Mouse (Mus musculus): Measurements from ENCODE around the gene Umodl1.

The Umodl1 gene

GRCm38 (mm10) chr17:30954340-30954739 lies at the start of gene Umodl1:
Gene Umodl1 (plus strand): TSS chr17:30954640.
- no peak for DNase-seq (ENCODE audit: low spot score in 2 of 2)

- no peak for DNase-seq (ENCODE audit: low spot score in 2 of 2)
Observed at GRCm38 (mm10) chr17:30907577-30907976, 46.9 kb upstream of the Umodl1 start.

DNA sequence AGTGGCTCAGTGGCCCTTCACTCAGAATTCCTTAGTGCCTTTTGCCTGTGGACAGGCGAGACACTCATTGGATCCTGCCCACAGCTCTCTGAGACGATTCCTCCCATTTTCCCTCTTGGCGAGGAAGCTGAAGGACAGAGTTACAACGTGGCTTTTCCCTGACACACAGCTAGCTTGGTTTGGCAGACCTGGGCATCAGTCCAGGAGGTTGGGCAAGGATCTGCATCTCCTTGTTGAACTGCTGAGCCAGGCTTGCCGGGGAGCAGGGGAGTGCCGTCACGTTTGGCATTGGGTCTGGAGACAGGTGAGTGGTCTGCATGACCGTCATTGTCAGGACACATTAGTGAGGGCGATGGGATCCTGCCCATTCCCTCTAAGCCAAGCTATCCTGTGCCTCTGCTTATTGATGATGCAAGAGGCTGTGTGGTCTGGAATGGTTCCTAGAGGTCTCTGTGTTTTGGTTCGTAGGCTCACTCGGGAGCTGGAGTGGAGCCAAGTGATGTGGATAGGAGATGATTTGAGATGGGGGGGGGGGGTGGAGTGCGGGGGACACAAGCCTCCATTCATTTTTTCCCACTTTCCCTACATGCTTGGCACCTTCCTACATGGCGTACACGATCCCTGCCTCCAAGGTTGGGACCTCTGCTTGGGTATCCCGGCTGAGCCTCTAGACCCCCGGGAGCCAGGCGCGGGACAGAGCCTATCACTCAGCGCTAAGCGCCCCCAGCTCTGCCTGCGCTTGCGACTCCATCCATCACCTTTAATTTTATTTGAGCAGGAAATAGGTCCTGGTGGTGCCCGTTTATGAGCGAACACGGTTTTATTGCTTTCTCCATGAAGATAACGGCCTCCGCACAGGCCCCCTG lies 43.3 kb upstream of the Umodl1 start:
- peak in 1 of 2 experiments; percentile 3 for DNase-seq (ENCODE audit: low spot score in 2 of 2)

- no peak for DNase-seq (ENCODE audit: low spot score in 2 of 2)
Observed at GRCm38 (mm10) chr17:30911732-30912088, 42.7 kb upstream of the Umodl1 start.

DNA sequence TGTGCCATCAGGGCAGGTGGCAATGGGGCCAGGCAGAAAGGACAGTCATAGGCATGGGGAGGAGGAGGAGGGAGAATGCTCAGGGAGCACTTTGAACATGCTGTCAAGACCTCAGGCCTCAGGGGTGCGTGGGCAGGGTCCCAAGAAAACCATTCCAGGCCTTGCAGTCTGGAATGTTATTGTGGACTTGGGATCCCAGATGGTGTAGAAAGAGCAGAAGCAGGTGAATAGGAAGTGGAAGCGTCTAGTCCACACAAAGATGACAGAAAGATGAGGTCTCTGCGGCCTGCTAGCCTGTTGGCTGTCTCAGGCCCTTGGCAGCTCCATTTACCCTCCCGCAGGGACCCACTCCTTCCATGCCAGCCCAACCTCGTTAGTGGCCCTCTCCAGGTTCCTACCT lies 41.9 kb upstream of the Umodl1 start:
- DNase-seq (ENCODE audit: low spot score in 2 of 2): no peak

DNA sequence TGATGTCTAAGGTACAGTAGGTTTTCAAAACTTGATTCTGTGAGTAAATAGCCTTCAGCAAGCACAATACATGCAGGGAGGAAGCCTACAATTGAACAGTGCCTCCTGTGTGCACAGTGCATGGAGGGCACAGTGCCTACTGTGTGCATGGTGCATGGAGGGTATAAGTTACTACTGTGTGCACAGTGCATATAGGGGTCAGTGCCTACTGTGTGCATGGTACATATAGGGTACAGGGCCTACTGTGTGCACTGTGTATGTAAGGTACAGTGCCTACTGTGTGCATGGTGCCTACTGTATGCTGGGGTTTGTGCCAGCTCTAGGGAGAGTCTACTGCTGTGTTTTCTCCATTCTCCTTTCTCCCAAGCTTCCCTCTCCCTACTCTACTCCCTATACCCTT lies 40.2 kb upstream of the Umodl1 start:
- no peak for DNase-seq (ENCODE audit: low spot score in 2 of 2)

DNA sequence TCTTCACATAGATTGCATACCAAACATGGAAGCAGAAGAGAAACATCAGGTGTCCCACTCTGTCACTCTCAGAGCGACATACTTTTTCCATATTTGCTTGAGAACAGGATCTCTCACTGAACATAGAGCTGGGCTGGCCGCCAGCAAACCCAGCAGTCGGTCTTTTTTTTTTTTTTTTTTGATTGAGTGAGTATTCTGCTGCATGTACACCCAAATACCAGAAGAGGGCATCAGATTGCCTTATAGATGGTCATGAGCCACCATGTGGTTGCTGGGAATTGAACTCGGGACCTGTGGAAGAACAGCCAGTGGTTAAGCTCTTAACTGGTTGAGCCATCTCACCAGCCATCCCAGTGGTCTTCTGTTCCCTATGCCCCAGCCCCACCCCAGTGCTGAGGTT lies 30.9 kb upstream of the Umodl1 start:
- DNase-seq (ENCODE audit: low spot score in 2 of 2): no peak

DNA sequence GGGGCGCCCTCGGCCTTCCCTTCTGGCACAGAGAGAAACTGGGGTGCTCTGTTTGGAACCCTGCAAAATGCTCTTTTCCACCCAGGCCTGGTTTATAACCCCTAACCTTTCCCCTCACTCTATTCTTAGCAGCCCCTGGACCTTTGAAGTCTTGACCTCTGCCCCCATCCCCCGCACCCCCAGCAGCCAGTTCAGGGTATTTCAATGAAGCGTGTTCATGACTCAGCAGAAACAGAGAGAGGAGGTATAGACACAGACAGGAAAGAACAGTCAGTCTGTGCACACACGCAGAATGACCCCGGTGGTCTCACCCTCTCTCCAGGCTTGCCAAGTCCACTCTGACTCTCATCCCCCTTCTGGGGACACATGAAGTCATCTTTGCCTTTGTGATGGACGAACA lies 23.6 kb upstream of the Umodl1 start:
- no peak for DNase-seq (ENCODE audit: low spot score in 2 of 2)

- no peak for DNase-seq (ENCODE audit: low spot score in 2 of 2)
Observed at GRCm38 (mm10) chr17:30932836-30933235, 21.6 kb upstream of the Umodl1 start.

DNA sequence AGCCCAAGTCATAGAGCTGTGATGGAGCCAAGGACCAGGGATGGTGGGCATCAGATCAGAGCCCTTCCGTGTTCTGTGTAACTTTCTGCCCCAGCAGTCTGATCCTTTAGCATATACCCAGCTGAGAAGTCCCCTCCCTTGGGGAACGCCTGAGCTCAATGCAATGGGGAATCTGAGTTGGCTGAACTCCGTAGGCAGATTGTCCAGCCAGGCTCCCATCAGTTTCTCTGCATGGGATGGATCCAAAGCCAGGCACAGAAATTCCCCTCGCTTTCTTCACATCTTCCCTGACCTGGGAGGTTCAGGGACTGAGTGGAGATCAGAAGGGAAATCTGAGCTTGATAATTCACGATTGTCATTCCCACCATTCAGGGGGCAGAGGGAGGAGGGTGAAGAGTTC lies 19.1 kb upstream of the Umodl1 start:
- DNase-seq (ENCODE audit: low spot score in 2 of 2): no peak

- no peak for DNase-seq (ENCODE audit: low spot score in 2 of 2)
Observed at GRCm38 (mm10) chr17:30938554-30938953, 15.9 kb upstream of the Umodl1 start.

- DNase-seq (ENCODE audit: low spot score in 2 of 2): no peak
Observed at GRCm38 (mm10) chr17:30948382-30948781, 6.1 kb upstream of the Umodl1 start.

- peak; percentile 75 to 79 for DNase-seq (ENCODE audit: low spot score in 2 of 2)
Observed at GRCm38 (mm10) chr17:30950780-30951179, 3.7 kb upstream of the Umodl1 start.

DNA sequence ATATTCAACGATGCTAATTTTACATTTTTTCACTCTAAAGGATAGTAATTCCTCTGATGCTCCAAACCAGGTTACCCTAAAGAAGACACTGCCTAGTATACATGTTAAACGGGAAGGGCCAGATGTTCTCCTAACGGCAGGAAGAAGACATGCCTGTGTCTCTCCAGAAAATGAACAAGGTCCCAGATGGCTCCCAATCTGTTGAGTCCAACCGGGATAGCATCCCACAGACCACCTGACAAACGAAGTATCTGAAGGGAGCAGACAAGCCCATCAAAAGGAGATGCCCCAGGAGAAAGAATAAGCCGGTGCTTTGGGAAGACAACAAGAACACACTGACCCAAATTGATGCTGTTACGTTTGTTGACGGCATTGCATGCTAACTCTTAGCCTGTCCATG lies 2.8 kb upstream of the Umodl1 start:
- no peak for DNase-seq (ENCODE audit: low spot score in 2 of 2)

DNA sequence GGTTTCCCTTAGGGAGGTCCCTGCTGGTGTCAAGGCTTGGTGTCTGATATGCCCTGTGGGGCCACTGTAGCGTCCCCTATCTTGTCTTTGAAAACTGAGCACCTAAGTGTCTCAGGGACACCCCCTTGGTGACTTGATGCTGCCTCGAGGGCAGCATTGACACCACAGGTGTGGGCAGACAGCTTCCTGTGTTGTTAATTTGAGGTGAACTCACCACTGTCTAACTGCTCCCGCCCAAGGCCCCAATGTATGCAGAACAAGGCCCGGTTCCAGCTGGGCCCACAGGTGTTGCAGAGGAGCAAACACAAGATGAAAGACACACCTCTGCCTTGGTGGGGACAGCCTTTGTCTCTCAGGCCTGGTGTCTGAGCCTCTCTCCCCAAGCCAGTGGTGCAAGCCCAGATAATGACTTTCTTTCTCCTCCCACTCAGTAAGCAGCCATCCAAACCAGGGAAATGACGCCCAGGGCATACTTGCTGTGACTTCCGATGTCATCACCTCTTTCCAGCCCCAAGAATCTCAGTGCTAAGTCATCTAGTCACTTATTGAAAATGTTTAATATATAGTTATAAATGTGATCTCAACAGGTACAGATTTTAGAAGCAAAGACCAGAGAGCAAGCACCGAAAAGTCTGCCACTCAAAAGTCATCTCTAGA lies 7.6 kb downstream of the Umodl1 start:
- no peak for DNase-seq (ENCODE audit: low spot score in 2 of 2)

DNA sequence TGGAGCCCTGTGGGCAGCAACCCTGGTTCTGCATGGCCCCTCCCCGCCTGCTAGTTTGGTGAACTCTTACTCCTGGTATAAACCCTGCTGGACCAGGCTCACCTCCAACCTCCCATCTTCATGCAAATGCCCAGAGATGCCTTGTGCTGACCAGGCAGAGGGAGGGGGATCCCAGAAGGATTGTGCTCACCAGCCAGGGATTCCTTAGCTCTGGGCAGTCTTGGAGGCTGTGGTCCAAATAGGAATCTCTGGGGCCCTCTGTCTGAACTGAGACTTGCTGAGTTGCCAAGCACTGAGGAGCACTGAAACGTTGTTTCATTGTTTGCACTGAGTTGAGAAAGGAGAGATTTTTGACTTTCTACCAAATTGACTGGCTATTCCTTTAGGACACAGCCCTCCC lies 8.4 kb downstream of the Umodl1 start:
- no peak for DNase-seq (ENCODE audit: low spot score in 2 of 2)

DNA sequence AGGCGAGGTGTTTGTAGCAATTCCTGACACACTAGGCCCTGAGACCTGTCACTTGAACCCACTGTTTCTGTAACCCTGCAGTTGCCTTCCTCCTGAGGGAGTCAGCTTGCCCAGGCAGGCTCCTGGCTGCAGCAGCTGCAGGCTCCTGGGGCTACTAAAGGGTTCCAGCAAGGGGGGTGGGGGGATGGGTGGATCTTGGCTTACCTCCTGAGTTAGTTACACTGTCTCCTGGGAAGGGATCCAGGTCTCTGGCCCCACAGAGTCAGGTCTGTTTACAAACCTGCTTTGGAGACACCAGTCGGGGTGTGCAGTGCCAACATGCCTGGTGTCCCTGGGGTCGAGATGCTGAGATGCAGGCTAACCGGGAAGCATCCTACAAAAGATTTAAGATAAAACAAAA lies 15.5 kb downstream of the Umodl1 start:
- no peak for DNase-seq (ENCODE audit: low spot score in 2 of 2)

DNA sequence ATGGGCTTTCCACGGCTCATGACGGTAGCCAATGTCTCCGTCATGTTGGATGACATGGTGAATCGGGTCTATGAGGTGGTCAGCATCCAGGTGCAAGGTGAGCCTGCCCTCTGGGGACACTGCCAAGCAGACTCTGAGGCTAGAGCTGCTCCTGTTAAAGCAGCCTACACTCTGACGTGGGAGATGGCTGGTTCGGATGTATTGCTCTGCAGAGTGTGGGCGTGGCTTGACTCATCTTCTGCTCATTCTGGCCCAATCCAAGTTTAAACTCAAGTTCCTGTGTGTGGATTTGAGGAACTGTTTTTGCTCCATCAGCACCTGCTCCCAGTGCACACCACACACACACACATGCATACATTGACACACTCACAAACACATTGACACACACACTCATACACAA lies 17.4 kb downstream of the Umodl1 start:
- DNase-seq (ENCODE audit: low spot score in 2 of 2): peak; percentile 56 to 64

DNA sequence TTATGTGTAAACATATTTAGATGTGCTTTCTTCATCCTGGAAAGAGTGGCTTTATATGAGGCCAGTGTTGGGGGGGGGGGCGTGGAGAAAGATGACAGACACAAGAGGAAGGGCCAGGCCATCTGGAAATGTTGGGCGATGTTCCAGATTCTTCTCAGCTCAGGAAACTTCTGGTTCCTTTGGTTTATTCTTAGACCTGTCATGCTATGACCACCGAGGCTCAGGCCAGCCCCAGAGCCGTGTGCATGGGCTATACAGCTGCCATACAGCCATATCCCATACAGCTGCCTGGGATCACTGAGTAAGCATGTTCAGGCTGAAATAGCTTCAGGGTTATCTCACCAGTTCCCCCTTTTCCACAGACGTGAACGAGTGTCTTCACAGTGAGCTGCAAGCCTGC lies 18.9 kb downstream of the Umodl1 start:
- DNase-seq (ENCODE audit: low spot score in 2 of 2): no peak

- DNase-seq (ENCODE audit: low spot score in 2 of 2): peak in 1 of 2 experiments; percentile 21
Observed at GRCm38 (mm10) chr17:30977290-30977689, 22.9 kb downstream of the Umodl1 start.

DNA sequence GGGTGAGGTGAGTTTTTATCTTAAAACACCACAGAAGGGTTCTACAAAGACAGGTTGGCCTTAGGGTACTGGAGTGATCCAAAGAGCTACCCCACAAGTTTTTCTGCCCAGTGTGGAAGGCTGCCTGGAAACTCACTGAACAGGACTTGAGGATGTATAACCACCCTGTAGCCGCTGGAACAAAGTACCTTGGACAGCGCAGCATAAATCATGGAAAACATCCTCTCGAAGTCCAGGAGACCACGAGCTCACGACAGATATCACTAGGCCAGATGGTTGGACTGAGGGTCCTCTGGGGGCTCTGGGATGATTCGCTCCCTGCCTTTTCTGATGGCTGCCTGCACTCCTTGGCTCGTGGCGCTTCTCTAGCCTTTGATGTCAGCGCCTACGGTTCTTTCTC lies 24.1 kb downstream of the Umodl1 start:
- no peak for DNase-seq (ENCODE audit: low spot score in 2 of 2)

DNA sequence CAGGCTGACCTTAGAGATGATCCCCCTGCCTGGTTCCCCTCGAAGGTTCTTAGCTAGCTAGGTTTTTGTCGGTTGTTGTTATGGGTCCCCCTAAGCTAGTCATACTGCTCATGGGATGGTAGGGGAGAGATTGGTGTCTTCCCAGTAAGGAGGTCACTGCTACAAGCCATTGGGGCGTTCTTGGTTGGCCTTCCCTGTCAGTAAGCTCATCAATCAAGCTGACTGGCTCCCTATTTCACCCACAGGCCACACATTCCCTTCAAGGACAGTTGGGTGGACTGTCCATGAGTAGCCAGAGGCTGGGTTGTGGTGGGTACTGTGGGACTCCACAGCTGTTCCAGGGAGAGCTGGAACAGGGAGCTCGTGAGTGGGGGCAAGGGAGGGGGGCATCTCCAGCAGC lies 29.1 kb downstream of the Umodl1 start:
- DNase-seq (ENCODE audit: low spot score in 2 of 2): no peak

- peak in 1 of 2 experiments; percentile 33 for DNase-seq (ENCODE audit: low spot score in 2 of 2)
Observed at GRCm38 (mm10) chr17:30990254-30990653, 35.8 kb downstream of the Umodl1 start.

All from frontal cortex, postnatal 36 days (tissue).